Mouse (Mus musculus) G1E (cell line): Measurements from ENCODE around the gene Catsperg2. TPM values are rescaled to one million over a fixed set of nuclear protein-coding genes. Genes with fewer than 3 reads are reported as not detected.

Experiments
- ATAC-seq: 2 replicates; pipeline ENCODE4 v1.8.0; 2016; ENCODE audit warnings: mild to moderate bottlenecking; ENCODE audit not compliant: insufficient number of reproducible peaks, poor library complexity, low FRiP score, severe bottlenecking; ENCODE audit errors: extremely low read depth
- DNase-seq: peaks from one replicate; pipeline ENCODE4 v3.0.0; 2012; ENCODE audit warnings: low spot score
- H3K27me3 ChIP-seq: 2 replicates; pipeline ENCODE4 v1.6.1; 2012; ENCODE audit warnings: mild to moderate bottlenecking, low read length, inconsistent platforms; ENCODE audit not compliant: insufficient read depth
- H3K36me3 ChIP-seq: replicated peaks from 2 replicates; pipeline ENCODE3; 2012; ENCODE audit warnings: mild to moderate bottlenecking, inconsistent platforms
- H3K4me1 ChIP-seq: 2 replicates; pipeline ENCODE4 v1.6.1; 2012; ENCODE audit warnings: low read depth, low read length, inconsistent platforms, mixed read lengths; ENCODE audit not compliant: insufficient read depth
- H3K4me3 ChIP-seq: 2 replicates; pipeline ENCODE4 v1.5.1; 2012; ENCODE audit warnings: low read depth, mild to moderate bottlenecking, inconsistent platforms, low read length, moderate library complexity, mixed read lengths
- H3K9me3 ChIP-seq: replicated peaks from 2 replicates; pipeline ENCODE4 v1.6.1; 2012; ENCODE audit warnings: inconsistent platforms
- CTCF ChIP-seq: IDR thresholded peaks from 2 replicates; pipeline ENCODE4 v1.5.1; 2012; ENCODE audit warnings: low read depth, low read length, inconsistent platforms, mixed read lengths
- GATA1 ChIP-seq: IDR thresholded peaks from 2 replicates; pipeline ENCODE4 v1.6.1; 2012; ENCODE audit warnings: borderline replicate concordance, low read length, inconsistent platforms, mixed read lengths
- GATA2 ChIP-seq: IDR thresholded peaks from 2 replicates; pipeline ENCODE4 v1.6.1; 2012; ENCODE audit warnings: low read depth, low read length, inconsistent platforms, borderline replicate concordance
- POLR2AphosphoS5 ChIP-seq: IDR thresholded peaks from 2 replicates; pipeline ENCODE4 v1.6.1; 2012; ENCODE audit warnings: low read depth, low read length, inconsistent platforms; ENCODE audit not compliant: insufficient replicate concordance
- TAL1 ChIP-seq: conservative IDR thresholded peaks from 2 replicates; pipeline ENCODE4 v1.6.1; 2012; ENCODE audit warnings: low read depth, low read length, inconsistent platforms, mixed read lengths
- polyA plus RNA-seq: library from polyadenylated mRNA; stranded (reverse); fragments of >175 nt; gene quantifications from 2 replicates; pipeline ENCODE4 v1.2.3, GENCODE M21; 2012
- total RNA-seq, 2 experiments: library from RNA; stranded (forward) in 1 of 2; stranded (reverse) in 1 of 2; fragments of 200-1000 nt in 1 of 2; fragments of >200 nt in 1 of 2; fragmentation: Nextera tagmentation in 1 of 2; gene quantifications; 2 replicates each; pipeline ENCODE4 v1.2.3; 2014 to 2017

Gene Catsperg2
- total and polyA plus RNA-seq, 3 experiments = 0.07 to 2.1 (median 0.49) TPM

GRCm38 (mm10) chr7:29681868-29682267 is 45.0 kb downstream of the Catsperg2 start:
- DNase-seq (no peak), ATAC-seq (no peak)
- H3K9me3 ChIP-seq = peaks cover 11% of the 10 kb centered on the region
- TF ChIP-seq CTCF (no peak), GATA1 (no peak), TAL1 (no peak), GATA2 (no peak), POLR2AphosphoS5 (no peak)
- no peaks in the 10 kb centered on the region for H3K4me1 ChIP-seq
- no peaks in the 10 kb centered on the region for H3K27me3 ChIP-seq
- H3K36me3 ChIP-seq = no peaks in the 10 kb centered on the region
- H3K4me3 ChIP-seq = no peak overlapping the region

Other genes starting within 250 kb of the Catsperg2 start
- gene Sipa1l3, start 208.4 kb downstream of the Catsperg2 start, total RNA-seq (2014; fragmentation: Nextera tagmentation) = 49.6 and 61.3 TPM in 2 replicates
- gene Sipa1l3, start 208.4 kb downstream of the Catsperg2 start, total RNA-seq (2017) = 5.8 and 6.9 TPM in 2 replicates
- 107 and 139 TPM in 2 replicates for gene Sipa1l3, start 208.4 kb downstream of the Catsperg2 start, polyA plus RNA-seq
- gene Zfp84, start 41.5 kb upstream of the Catsperg2 start, total RNA-seq (2014; fragmentation: Nextera tagmentation) = 22.1 and 24.8 TPM in 2 replicates
- gene Zfp84, start 41.5 kb upstream of the Catsperg2 start, total RNA-seq (2017) = 16.8 and 17.8 TPM in 2 replicates
- 1.1 and 2.5 TPM in 2 replicates for gene Zfp84, start 41.5 kb upstream of the Catsperg2 start, polyA plus RNA-seq
- gene Zfp30, start 57.0 kb upstream of the Catsperg2 start, total RNA-seq (2014; fragmentation: Nextera tagmentation) = 7.4 and 8.1 TPM in 2 replicates
- 1.7 and 2.0 TPM in 2 replicates for gene Zfp30, start 57.0 kb upstream of the Catsperg2 start, total RNA-seq (2017)
- gene Zfp30, start 57.0 kb upstream of the Catsperg2 start, polyA plus RNA-seq = 1.8 TPM in 2 replicates
- gene Zfp790, start 89.1 kb upstream of the Catsperg2 start, total RNA-seq (2014; fragmentation: Nextera tagmentation) = 12.5 and 13.2 TPM in 2 replicates
- 12.2 and 12.7 TPM in 2 replicates for gene Zfp790, start 89.1 kb upstream of the Catsperg2 start, total RNA-seq (2017)
- 0.59 and 0.75 TPM in 2 replicates for gene Zfp790, start 89.1 kb upstream of the Catsperg2 start, polyA plus RNA-seq
- 5.9 and 11.1 TPM in 2 replicates for gene Zfp940, start 126.6 kb upstream of the Catsperg2 start, total RNA-seq (2014; fragmentation: Nextera tagmentation)
- gene Zfp940, start 126.6 kb upstream of the Catsperg2 start, total RNA-seq (2017) = 5.8 and 6.3 TPM in 2 replicates
- gene Zfp940, start 126.6 kb upstream of the Catsperg2 start, polyA plus RNA-seq = 0.30 and 0.50 TPM in 2 replicates
- gene Zfp420, start 132.9 kb upstream of the Catsperg2 start, total RNA-seq (2014; fragmentation: Nextera tagmentation) = 8.8 and 11.3 TPM in 2 replicates
- 4.5 and 5.2 TPM in 2 replicates for gene Zfp420, start 132.9 kb upstream of the Catsperg2 start, total RNA-seq (2017)
- gene Zfp420, start 132.9 kb upstream of the Catsperg2 start, polyA plus RNA-seq = 0.24 and 0.36 TPM in 2 replicates
- 10.6 and 12.6 TPM in 2 replicates for gene Zfp27, start 179.5 kb upstream of the Catsperg2 start, total RNA-seq (2014; fragmentation: Nextera tagmentation)
- gene Zfp27, start 179.5 kb upstream of the Catsperg2 start, total RNA-seq (2017) = 9.0 and 10.2 TPM in 2 replicates
- 0.23 and 0.27 TPM in 2 replicates for gene Zfp27, start 179.5 kb upstream of the Catsperg2 start, polyA plus RNA-seq
- 0.44 TPM in 1 of 2 replicates, not detected in the other for gene Zfp383, start 181.2 kb upstream of the Catsperg2 start, total RNA-seq (2014; fragmentation: Nextera tagmentation)
- gene Zfp383, start 181.2 kb upstream of the Catsperg2 start, total RNA-seq (2017) = 1.6 and 2.2 TPM in 2 replicates
- 0.04 and 0.08 TPM in 2 replicates for gene Zfp383, start 181.2 kb upstream of the Catsperg2 start, polyA plus RNA-seq
- gene Zfp74, start 227.1 kb upstream of the Catsperg2 start, total RNA-seq (2014; fragmentation: Nextera tagmentation) = 24.2 and 26.9 TPM in 2 replicates
- gene Zfp74, start 227.1 kb upstream of the Catsperg2 start, total RNA-seq (2017) = 5.6 and 7.8 TPM in 2 replicates
- gene Zfp74, start 227.1 kb upstream of the Catsperg2 start, polyA plus RNA-seq = 9.8 and 13.7 TPM in 2 replicates